Mouse (Mus musculus): ENCODE data around the gene Memo1. TPM values are rescaled to one million over a fixed set of nuclear protein-coding genes. Genes with fewer than 3 reads are reported as not detected.

Memo1 gene
- polyA plus RNA-seq, 1 experiment from 2014 or later: 86.7 TPM

DNA sequence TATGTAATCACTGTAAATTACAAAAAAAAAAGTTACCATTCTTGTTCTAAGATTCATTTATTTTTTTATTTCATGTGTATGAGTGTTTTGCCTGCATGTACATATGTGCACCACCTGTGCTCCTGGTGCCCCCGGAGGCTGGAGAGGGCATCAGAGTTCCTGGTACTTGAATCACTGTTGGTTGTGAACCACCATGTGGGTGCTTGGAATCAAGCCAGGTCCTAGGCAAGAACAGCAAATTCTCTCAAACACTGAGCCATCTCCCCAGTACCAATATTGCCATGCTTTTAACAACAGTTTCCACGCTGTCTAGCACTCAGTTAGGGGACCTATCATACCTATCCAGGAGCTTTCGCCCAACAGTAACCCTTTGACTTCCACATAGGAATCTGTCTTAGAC is 137.2 kb downstream of the Memo1 start:
- Histone ChIP-seq H3K36me3 (ENCODE audit: control insufficient read depth, insufficient read depth, low read length) (no peaks in the 10 kb centered on the region), H3K4me3 (ENCODE audit: low read depth, low read length) (no peak overlapping the region), H3K27ac (ENCODE audit: low read depth) (no peak overlapping the region), H3K4me2 (ENCODE audit: low read length) (no peak overlapping the region), H3K9ac (ENCODE audit: low read length) (no peak overlapping the region), H3K27me3 (replicated peaks; ENCODE audit: control insufficient read depth, insufficient read depth, low read length) (no peaks in the 10 kb centered on the region), H3K9me3 (ENCODE audit: control insufficient read depth, low read length) (no peaks in the 10 kb centered on the region), H3K4me1 (replicated peaks; ENCODE audit: control insufficient read depth, insufficient read depth, low read length) (no peaks in the 10 kb centered on the region)
- no peak for DNase-seq (ENCODE audit: low spot score)
- 83% methylated on average over 3 of the region's 3 CpGs for WGBS
- no peak for ATAC-seq (replicated peaks; ENCODE audit: low FRiP score, low TSS enrichment, low read depth)

Other genes with a start within 250 kb of the Memo1 start
- gene Srd5a2, start 247.6 kb downstream of the Memo1 start, polyA plus RNA-seq (2014; fragmentation: Nextera tagmentation; extraction: Ambion mirVana): not detected in 2 replicates
- 239 and 242 TPM in 2 replicates for gene Dpy30, start 28.4 kb upstream of the Memo1 start, polyA plus RNA-seq (2014; fragmentation: Nextera tagmentation; extraction: Ambion mirVana)
- gene Spast, start 43.5 kb upstream of the Memo1 start, polyA plus RNA-seq (2014; fragmentation: Nextera tagmentation; extraction: Ambion mirVana): 17.3 and 19.3 TPM in 2 replicates
- gene Slc30a6, start 100.1 kb upstream of the Memo1 start, polyA plus RNA-seq (2014; fragmentation: Nextera tagmentation; extraction: Ambion mirVana): 37.4 and 39.4 TPM in 2 replicates
- 6.3 and 7.7 TPM in 2 replicates for gene Nlrc4, start 163.6 kb upstream of the Memo1 start, polyA plus RNA-seq (2014; fragmentation: Nextera tagmentation; extraction: Ambion mirVana)
- 60.1 and 63.8 TPM in 2 replicates for gene Yipf4, start 194.0 kb upstream of the Memo1 start, polyA plus RNA-seq (2014; fragmentation: Nextera tagmentation; extraction: Ambion mirVana)
- gene Birc6, start 232.8 kb upstream of the Memo1 start, polyA plus RNA-seq (2014; fragmentation: Nextera tagmentation; extraction: Ambion mirVana): 105 and 109 TPM in 2 replicates